Mouse (Mus musculus): Measurements from ENCODE around the gene Ccdc28b. TPM values are rescaled to one million over a fixed set of nuclear protein-coding genes. Genes with fewer than 3 reads are reported as not detected.
A peak's percentile ranks its signal among the peaks of the same experiment; 100 is the strongest.

The Ccdc28b gene
- 10 to 100 TPM; 32.8 to 34.2 TPM for total RNA-seq (2021)
- long read RNA-seq, experiment 1, transcript Ccdc28b-201 (6 exons, 879 nt) = major isoform, 14 of 24 reads
- long read RNA-seq, experiment 1, partial matches to known transcripts = 2 of 24 reads
- long read RNA-seq, experiment 1, other reads (novel, unspliced or antisense) = 3 of 24 reads
- long read RNA-seq, experiment 2, partial matches to known transcripts = 0 of 9 reads
- long read RNA-seq, experiment 2, other reads (novel, unspliced or antisense) = 1 of 9 reads

DNA sequence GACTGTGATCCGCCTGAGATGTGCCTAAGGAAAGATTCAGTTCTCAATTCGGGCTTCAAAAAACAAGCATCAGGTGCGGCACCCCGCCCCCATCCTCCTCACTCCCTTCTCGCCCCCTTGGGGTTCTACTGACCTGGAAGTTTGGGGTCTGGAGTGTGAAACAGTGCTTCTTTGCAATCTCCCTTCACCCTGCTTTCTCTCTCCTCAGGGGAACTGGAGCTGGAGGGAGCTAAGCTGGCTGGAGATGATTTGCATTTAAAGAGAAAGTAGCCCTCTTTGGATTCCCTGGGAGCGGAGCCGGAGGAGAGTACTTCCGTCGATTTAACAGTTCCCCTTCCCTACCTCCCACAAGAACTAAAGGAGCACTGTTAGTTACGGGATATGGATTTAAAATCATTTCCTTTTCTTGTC is at the start of gene Ccdc28b:
Gene Ccdc28b, minus strand, starts transcription at position 267 of the 411 bp plus-strand sequence.
- DNase-seq = peak; percentile 47 to 63

DNA sequence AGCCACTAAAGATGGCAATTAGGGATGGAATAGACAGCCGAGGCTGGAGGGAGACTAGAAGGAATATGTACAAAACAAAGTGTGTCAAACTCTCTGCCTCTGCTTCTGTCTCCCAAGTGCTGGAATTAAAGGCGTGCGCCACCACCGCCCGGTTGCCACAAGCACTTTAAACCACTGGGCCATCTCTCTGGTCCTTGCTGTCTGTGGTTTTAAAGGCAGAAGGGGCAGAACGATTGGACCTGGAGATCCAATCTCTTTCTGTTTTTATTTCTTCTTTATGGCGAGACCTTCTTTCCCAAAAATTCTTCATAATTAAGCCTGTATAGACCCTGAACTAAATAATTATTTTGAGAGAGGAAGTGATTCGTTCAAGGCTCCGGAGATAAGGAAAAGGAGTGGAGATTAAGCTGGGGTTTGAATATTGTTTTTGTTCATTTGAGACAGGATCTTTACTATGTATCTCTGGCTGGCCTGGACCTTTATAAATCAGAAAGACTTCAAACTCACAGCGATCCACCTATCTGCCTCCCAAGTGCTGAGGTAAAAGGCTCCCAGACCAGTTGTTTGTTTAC is 49.2 kb upstream of the Ccdc28b start:
- DNase-seq = no peak

DNA sequence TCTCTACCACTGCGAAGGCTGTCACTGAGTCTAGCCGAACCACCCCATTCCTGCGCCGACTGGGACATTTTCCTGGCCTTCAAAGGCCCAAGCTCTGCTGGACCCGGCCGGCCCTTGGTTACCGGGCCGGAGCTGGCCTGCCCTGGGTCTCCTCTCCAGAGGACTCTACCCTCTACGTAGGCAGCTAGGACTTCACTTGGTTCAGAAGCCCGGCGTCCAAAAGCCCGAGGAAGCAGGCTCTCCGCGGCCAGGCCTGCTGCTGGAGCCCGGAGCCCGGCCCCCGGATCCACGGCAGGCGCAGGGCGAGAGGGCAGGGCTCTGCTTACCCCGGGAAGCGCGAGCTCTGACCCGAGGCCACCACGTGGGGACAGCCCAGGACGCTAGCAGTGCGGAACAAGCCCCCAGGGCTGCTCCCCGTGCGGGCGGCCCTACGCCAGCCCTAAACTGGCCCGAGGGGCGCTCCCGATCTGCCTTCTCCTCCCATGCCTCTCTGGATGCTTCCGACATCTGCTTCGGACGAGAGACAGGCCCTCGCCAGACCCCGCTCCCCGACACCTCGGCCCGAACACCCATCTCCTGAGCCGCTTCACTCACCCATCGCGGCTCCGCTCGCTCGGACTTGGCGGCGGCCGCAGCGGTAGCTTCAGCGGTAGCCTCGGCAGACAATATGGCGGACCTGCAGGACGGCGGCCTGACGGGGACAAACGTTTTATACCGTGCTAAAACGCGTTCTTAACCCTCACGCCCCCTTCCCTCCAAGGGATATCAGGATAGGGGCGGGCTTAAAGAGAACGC is 48.5 kb upstream of the Ccdc28b start, which contains the start of gene Kpna6:
Gene Kpna6, minus strand, starts transcription at position 685 of the 795 bp plus-strand sequence.
- DNase-seq = peak; percentile 92 to 93

DNA sequence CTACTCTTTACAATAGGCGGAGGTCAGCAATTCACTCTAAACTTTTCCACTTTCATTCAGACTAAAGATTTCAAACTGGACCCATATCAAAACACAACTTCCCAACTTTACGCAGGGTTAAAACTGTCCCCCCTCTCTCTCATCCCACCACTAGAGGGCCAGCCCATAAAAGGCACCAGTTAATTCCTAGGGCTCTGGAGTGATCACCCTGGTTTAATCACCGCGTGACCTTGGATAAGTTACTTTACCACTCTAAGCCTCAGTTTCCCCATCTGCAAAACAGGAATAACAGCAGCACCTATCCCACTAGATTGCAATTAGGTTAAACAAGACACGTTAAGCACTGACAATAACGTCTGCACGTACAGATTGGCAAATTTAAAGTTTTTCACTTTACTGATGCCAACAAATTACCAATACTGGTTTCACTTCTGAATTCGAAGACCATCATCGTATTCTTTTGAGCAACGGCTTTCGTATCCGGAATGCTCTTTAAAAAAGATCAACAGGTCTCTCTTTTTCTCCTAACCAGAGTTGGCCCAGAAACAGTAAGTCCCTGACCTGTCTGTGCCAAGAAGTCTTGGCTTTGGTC is 47.8 kb upstream of the Ccdc28b start:
- DNase-seq = peak; percentile 50 to 69

DNA sequence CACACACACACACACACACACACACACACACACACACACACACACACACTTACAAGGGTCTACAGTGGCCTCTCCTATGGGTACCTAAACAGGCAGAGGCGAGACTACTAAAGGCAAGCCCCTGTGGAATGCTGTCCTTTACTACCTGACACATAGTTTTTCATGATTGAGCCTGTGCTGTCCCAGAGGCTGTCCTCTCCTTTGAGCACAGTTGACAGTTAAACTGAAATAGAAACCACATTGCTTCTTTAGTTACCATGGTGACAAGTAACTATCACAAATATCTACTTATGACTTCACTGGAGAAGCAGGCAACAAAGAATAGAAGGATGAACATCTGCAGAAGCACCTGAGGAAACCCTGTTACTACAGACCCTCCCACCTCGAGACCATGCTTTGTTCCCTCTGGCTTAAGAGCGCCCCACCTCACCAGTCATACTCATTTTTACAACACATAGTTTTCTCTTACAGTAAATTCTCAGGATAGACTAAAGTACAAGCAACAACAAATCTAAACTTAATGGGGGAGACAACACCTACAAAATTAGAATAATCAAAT is 38.6 kb upstream of the Ccdc28b start:
- no peak for DNase-seq

DNA sequence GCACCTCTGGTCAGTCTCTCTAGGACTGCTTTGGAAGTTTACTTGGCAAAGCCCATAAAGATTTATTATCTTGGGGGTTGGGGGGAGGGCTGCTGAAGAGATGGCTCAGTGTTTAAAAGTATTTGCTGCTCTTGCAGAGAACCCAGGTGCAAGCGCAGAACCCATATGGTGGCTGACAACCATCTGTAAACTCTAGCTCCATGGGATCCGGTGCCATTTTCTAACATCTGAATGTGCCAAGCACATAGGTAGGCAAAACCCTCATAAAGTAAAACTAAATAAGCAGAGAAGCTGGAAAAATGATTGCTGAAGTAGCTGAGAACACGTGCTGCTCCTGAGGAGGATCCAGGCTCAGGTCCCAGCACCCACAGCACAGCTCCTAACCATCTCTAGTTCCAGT is 37.8 kb upstream of the Ccdc28b start:
- no peak for DNase-seq

DNA sequence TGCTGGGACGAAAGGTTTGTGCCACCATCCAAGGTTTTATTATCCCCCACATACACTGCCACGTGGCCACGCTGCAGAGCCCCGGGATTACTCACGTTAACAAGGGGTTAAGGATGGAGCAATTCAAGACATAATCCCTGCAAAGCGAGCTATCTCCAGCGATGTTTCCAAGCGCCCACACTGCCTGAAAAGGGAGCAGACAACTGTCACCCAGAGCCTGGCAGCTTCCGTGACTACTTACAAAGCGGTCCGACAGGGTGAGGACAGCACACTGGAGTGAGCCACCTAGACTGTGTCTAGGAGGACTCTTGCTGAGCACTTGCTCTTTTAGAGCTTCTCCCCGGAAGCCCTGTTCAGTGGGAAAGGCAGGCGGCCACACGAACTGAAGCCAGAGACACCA is 31.0 kb upstream of the Ccdc28b start:
- no peak for DNase-seq

DNA sequence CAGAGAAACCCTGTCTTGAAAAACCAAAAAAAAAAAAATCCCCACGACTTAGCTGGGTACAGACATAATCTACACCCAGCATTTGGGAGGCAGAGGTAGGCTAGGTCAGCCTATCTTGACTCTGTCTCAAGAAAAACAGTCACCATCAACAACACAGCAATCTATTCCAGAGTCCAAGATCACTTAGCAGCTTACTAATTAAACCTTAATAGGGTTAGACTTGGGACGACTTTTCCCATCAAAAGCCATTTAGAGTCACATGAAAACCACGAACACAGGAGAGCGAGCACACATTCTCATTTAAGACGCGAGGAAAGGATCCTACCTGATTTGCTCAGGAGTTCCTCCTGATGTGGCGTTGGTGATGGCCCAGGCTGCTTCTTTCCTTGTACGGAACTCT is 26.6 kb upstream of the Ccdc28b start:
- DNase-seq = no peak

DNA sequence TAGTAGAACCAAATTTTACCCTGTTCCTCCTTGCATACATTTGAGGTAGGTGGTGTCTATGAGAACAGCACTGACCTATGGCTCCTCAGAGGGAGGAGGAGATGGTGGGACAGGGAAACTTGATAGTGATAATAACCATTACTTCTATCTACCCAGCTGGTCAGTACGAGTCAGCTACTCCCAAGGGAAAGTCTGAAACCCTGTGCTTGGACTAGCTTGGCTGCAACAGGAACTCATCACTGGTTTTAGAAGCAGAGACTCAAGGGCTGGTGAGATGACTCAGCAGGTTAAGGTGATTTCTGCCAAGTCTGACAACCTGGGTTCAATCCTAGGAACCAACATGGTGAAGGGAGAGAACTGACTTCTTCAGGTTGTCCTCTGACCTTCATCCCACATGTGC is 24.9 kb upstream of the Ccdc28b start:
- no peak for DNase-seq

DNA sequence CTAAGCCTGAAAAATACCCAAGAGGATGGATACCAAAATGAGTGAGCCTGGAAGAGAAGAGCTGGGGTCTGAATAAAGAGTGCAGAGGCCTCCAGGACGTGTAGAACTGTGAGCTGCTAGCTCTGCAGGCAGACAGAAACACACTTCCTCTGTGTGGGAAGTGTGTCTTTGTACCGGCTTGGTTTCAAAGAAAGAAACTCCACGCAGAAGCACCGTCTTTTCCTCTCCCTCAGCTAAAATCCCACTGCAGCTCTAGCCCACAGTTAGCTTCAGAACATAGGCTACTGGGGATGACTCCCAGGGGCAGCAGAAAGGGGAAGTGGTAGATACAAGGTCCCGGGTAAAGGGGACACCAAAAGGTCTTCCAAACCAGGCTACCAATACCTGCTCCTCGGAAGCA is 21.5 kb upstream of the Ccdc28b start:
- no peak for DNase-seq

DNA sequence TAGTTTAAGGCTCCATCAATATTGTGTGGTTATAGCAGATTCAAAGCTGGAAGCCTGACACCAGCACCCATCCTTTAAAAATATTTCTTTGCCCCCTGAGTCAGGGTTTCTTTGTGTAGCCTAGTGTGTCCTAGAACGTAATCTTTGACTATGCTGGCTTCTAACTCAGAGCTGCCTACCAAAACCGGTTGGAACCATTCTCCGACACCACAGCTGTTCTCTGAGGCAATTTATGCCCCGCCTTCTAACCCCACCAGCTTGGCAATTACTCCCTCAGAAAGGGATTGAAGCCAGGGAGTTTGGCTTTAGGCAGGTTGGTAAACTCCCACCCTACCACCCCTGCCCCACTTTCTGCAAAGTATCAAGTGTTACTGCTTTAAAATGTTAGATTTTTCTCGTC is 18.0 kb upstream of the Ccdc28b start:
- no peak for DNase-seq

DNA sequence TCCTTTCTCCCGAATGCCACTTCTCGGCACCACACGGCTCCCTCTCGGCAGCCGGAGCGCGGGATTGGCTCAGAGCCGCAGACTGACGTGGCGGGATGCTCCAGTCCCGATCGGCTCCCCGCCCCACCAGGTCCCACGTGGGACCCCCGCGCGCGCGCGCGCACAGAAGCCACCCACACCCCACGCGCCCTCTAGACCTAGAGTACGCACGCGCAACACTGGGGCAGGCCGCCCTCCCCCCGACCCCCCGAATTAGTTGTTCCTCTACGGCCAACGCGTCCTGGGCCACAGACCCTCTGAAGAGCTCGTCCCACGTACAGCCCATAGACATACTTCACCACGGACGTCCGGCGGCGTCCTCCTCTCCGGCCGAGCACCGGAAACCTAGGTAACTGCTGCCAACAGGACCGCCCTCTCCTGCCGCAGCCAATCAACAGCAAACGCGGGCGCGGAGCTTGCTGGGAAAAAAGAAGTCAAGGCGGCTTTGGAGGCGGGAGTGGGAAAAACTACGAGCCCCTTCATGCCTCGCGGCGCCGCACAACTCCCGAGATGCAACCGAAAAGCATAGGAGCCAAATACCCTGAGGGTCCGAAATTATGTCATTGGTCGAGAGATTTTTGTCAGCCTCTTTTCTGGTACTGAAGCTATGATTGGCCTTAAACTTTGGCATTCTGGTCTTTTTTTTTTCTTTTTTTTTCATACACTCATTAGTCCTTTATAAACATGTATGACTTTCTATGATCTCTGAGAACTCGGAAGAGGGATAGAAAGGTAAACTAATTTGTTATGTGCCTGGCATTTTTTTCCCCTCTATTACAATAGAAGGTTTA is 17.1 kb upstream of the Ccdc28b start, which contains the start of gene Txlna:
Gene Txlna, minus strand, starts transcription at position 428 of the 830 bp plus-strand sequence.
- DNase-seq = peak; percentile 97 to 98

DNA sequence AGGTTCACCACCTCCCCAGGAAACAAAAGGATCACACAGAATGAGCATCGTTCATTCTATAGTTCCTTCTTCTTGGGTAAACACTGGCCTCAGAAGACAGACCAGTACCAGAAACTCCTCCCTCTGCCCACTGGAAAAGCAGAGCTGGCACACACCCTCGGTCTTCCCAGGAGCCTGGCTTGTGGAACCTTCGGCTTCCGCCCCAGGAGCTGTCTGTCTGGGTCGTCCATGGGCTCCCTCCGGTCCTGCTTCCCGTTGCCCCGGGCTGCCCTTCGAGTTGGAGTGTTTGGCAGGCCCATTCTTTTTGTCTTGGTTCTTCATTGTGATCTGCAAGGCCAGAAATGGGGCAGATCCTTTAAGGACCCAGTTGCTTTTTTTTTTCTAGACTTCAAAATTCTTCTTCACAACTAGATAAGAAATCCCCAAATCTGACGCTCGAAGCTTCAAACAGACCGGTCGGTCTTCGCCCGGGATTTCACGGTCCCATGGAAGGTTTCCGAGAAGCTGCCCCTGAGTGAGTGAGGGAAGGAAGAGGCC is 16.4 kb upstream of the Ccdc28b start:
- peak; percentile 57 to 68 for DNase-seq

DNA sequence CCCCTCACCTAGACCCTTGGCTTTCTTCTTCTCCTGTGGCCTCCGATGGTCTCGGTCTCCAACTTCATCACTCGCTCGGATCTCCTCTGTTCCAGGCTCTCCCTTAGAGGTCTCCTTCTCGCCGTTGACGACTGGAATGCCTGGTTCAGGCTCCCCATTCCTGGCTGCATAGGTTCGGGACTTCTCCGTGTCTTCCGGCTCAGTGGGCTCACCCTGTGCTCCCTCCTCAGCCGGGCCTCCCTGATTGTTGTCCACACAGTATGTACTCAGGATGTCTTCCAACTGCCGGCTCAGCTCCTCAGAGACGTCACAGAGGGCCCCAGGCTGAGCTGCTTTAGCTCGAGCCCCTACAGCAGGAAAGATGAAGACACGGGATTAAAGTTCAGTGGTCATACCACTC is 15.5 kb upstream of the Ccdc28b start:
- DNase-seq = no peak

DNA sequence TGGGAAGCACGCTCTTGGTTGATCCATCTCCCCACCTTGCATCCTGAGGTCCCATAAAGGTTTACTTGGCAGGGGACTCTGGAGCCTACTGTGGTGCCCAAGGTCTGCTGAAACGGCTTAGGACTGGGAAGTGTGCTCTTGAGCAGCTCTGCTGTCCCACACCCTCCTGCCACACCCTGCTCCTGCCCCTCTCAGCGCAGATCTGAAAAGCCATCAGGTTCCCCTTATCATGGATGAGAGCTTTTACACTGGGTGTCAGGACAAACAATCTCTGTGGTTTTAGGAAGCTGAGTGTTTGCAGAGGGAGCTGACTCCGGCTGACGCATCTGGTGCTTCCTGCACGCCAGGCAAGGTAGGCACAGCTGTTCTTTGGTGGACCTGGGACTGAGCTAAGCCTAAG is 10.1 kb upstream of the Ccdc28b start:
- no peak for DNase-seq

DNA sequence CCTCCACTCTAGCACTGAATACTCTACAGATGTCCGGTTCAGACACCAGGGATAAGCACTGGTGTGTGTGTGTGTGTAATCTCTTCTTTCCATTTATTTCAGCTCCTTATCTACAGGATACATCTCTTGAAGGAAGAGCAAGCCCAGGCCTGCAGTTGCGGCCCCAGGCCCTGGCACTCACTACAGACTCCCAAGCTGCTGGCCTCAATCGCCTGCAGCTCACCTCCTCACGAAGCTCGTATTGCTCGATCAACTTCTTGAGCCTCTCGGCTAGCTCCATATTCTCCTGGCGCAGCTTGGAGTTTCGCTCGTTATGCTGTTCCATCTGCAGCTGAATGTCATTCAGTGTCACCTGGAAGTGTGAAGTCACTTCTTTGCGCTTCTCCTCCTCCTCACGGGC is 8.1 kb upstream of the Ccdc28b start:
- no peak for DNase-seq

DNA sequence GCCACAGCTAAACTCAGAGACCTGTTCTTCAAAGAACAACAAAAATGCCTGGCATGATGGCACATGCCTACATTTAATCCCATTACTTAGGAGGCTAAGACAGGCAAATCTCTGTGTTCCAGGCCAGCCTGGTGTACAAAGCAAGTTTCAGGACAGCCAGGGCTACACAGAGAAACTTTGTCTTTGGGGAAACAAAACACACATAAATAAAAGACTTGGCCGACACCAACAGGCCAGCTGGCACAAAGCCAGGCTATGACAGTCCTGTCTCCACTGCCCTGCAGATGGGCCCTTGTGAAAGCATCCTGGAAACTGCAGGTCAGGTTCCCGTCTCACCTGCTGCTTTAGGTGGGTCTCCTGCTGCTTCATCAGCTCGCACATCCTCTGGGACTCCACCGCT is 7.2 kb upstream of the Ccdc28b start:
- DNase-seq = peak; percentile 71 to 80

DNA sequence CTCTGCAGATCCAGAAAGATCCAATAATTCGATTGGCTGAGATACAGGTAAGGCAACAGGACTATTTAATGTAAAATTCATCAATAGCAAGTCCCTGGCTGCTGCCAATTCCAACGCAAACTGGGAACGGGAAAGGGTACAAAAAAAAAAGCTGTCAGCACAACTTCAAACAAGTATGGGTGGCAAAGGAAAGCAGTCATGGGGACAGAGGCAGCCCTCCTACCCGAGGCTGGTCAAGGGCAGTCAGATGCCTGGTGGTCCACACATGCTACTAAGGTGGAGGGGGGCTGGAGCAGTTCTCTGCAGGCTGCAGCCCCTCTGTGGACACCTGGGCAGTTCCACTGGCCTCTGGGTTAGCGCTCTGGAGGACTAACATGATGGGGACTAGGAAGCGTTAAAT is 2.3 kb upstream of the Ccdc28b start:
- DNase-seq = no peak

DNA sequence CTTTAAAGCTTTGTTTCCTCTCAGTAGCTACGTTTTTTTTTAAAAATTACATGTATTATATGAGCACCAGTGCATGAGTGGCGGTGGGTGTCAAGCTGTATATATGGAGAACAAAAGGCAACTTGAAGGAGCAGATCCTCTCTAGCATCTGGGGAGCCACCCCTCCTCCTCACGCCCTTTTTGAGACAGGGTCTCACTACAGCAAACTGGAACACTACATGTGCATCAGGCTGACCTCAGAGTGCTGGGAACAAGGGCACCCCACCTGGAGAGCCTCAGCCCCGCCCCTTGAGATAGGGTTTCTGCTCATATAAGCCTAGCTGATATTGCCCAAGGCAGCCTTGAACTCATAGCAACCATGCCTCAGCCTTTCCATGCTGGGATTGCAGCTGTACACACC is 1.7 kb upstream of the Ccdc28b start:
- DNase-seq = no peak

DNA sequence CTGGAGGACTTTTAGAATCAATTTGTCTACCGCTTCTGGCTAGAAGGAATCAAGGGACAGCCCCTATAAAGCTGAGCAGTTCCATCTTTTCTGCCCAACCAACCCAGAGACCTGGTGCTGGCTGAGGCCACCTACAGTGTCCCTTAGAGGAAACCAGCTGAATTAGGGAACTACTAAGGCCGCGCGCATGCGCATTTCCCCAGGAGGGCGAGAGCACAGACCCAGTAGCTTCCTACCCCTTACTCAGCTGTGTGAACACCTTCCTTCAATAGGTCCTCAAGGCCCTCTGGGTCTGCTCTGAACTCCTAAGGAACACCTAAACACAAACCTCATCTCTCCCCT is 1.3 kb upstream of the Ccdc28b start:
- peak; percentile 58 to 66 for DNase-seq

DNA sequence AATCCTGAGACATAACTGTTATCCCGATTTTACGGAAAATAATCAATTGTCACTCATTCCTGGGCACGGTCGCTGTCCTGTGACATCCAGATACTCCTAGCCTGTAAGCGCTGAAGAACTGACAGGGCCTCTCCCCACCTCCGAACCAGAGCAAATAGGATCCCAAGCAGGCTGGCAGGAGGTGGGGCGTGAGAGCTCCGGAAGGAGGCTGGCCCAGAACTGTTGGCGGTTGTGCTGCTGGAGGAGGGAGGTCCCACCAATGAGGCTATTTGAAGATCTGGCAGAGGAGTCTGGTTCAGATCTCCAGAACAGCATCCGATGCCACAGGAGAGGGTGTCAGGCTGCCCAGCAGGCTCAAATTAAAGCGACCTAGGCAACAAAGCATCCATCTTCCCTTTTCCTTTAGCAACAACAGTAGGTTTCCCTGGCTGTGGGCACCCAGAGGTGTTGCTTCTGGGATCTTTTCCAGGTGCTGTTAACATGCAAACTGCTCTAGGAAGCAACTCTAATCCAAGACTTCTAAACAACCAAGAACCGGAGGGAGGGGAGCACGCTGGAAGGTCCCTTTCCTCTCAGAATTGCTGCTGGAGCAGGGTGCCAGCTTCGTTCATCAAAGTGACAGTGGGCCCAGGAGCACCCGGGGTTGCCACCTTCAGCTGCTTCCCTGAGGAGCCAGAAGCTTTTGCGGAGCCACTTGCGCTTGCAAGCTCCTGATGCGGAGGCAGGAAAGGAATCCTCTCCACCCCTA is 708 bp upstream of the Ccdc28b start:
- DNase-seq = peak; percentile 89 to 90
